Mouse (Mus musculus) retina, postnatal 1 day (tissue): Measurements from ENCODE around the gene 5730522E02Rik.
A peak's percentile ranks its signal among the peaks of the same experiment; 100 is the strongest.

Experiments used
- DNase-seq: peaks from one replicate; pipeline ENCODE4 v3.0.0-alpha.2; 2012

5730522E02Rik gene

GRCm38 (mm10) chr11:26125923-26126322 is 84.6 kb downstream of the 5730522E02Rik start:
- DNase-seq, result no peak

DNA sequence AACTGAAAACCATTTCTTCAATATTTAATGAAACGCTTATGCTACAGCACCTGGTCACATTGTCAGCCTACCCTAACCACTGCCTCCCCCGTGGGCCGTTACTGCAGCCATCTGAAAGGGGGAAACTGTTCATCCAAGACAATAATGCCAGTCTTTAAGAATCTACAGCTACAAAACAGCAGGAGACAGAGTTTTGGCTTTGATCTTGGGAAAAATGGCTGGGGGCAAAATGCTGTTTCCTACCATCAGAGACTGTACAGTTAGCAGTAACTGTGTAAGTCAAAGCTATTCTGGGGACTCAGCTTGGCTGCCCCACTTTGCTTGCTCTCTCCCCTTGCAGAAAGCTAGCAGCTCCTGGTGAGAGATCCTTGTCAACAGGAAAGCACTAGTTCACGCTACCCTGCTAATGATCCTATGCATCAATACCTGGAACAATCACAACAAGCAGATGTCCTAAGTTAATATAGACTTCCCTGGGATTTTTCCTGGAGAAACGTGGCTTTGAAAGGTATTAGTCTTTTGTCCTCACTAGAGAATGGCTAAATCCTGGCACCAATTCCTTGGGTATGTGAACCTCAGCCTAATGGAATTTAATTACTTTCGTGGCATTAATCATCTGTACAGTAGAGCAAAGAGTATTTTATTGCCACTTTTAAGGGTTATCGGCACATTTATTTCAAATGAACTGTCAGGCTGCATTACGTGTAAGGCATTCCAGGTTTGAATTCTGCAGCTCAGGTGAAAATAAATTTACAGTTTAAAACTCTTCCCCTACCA is 89.6 kb downstream of the 5730522E02Rik start:
- DNase-seq, result no peak

- no peak for DNase-seq
Measured at GRCm38 (mm10) chr11:26117651-26118050, 92.9 kb downstream of the 5730522E02Rik start.

GRCm38 (mm10) chr11:26112206-26112605 is 98.4 kb downstream of the 5730522E02Rik start:
- DNase-seq, result no peak

- peak; percentile 92 for DNase-seq
Measured at GRCm38 (mm10) chr11:26108647-26109046, 101.9 kb downstream of the 5730522E02Rik start.

DNA sequence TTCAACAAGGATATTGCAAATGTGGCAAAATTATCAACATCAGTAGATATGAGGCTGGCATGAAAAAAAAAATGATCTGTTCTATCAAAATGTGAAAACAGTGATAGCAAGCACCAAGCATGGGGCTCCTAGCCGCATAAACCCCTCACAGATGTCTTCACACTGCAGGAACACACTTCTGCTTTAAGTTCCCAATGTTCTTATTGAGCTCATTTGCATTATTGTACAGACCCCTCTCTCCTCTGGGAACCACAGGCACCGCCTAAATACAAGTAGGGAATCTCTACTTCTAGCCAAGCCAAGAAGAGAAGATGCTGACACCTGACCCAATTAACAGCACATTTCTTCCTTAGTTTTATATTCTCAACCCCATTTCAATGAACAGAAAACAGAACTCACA is 105.9 kb downstream of the 5730522E02Rik start:
- no peak for DNase-seq

- DNase-seq, result peak; percentile 69
Measured at GRCm38 (mm10) chr11:26103698-26104097, 106.9 kb downstream of the 5730522E02Rik start.

DNA sequence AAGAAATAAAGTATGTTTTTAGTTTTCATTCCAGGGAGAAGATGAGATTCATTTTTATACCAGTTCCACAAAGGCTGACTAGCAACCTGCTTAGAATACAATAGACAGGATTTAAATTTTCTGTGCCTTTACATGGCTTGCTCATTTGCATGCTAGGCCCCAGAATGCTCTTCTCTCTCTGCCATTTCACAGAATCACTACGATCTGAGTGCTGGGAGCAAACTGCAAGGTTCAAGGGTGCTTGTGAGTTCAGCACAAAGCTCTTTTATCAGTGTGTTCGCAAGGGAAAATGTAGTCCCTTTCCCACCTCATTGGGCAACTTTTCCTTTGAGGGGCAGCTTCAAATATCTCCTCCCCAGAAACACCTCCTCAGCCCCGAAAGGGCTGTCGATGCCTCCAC is 107.7 kb downstream of the 5730522E02Rik start:
- DNase-seq, result no peak

GRCm38 (mm10) chr11:26100077-26100476 is 110.5 kb downstream of the 5730522E02Rik start:
- no peak for DNase-seq

GRCm38 (mm10) chr11:26098933-26099332 is 111.6 kb downstream of the 5730522E02Rik start:
- no peak for DNase-seq

DNA sequence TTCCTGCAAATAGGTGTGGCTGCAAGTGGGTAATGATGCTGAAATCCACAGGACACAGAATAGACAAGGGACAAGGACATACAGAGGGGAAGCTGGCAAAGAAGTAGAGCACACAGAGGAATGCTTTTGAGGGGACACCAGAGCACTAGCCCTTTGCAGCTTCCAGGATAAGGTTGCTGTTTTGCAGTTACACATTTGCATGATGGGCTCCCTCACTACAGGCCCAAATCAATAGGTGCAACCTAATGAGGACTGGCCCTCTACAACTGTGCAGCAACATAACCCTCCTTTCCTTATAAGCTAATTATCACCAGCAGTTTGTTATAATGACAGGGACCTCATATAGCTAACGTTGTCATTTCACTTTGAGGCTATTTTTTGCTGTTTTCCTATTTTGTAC is 114.5 kb downstream of the 5730522E02Rik start:
- no peak for DNase-seq

GRCm38 (mm10) chr11:26088993-26089392 is 121.6 kb downstream of the 5730522E02Rik start:
- peak; percentile 94 for DNase-seq

DNA sequence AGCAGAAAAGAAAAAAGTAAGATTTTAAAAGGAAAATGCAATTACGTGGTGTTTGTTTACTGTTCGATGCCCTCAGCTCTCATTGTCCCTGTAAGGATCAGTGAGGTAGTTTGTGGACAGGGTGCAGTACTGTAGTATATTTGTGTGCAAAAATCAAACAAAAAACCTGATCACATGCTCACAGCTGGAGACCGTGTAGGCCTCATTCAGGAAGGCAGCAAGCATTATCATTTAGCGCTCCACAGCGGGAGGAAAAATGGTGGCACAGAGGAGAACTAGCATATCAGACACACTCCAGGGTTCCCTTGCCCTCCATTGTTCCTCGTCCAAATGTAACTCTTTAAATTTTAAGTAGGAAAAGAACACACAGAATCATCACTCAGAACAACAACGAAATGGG is 123.9 kb downstream of the 5730522E02Rik start:
- DNase-seq, result no peak

DNA sequence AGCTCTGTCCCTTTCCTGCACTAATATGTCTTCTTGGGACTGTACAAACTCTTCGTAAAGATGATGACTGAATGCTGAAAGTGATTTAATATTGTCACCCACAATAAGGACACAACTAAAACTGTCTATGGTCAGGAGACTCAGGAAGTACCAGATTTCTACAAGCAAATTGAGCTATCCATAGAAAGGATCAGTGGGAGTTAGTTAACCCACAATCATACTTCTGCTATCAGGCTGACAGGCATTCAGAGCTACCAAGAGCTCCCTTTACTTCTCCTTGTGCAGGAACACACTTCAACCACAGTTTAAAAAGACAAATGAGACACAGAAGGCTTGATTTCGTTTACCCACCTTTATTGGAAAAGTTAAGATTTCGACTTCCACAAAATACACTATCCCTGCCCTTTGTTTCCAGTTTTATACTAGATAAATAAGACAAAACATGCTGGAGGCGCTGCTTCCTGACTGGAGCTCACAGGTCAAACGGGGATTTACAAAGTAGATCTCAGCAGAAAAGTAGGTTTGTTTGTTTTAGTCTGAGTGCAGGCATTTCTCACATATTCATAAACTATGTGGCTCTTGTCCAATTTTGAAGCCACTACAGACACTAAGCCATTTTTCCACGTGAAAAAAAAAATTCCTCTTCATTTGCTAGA is 125.1 kb downstream of the 5730522E02Rik start:
- DNase-seq, result no peak

GRCm38 (mm10) chr11:26076335-26076734 is 134.2 kb downstream of the 5730522E02Rik start:
- no peak for DNase-seq

GRCm38 (mm10) chr11:26075536-26075935 is 135.0 kb downstream of the 5730522E02Rik start:
- no peak for DNase-seq

DNA sequence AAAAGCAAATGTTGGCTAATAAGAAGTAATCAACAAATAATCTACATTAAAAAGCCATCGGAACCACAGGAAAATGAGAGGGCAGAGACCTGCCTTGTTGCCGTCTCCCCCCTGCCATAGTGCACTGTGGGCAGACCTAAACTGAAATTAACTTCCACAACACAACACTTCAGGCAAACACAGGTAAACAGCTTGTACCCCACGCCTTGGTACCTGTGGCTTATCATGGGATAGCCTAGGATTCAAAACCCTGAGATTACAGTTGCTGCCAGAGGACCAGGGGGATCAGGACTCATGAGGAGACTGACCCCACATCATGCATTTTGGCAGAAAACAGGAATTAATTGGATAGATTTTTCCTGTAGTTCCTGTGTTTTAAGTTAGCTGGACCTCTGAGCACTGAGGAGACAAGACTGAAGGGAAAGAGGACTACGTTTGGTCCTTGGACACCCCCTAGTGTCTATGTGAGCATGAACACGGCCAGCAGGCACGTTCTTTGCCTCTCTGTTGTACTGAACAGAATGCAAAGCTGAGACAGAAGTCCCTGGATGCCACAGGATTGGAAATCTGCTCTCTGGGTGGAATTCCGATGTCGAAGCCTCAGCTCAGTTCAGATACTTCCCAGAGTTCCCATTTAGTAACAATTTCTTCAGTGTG is 136.8 kb downstream of the 5730522E02Rik start:
- peak; percentile 72 for DNase-seq

DNA sequence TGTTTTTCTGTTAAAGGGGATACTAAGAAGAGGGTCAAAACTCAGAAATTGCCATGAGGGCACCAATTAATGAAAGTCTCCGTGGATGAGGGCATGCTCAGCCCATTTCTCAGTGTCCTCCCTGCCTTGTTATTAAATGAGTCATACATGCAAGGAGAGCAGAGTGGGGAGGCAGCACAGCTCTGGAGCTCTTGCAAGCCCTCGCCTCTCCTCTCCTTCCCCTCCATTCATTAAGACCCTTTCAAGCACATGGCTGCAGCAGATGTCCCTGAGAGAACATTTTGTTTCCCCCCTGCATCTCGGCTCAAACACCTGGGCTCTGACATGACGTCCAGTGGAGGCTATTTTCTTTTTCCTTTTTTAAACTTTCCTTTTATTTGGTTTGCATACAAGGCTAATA is 138.5 kb downstream of the 5730522E02Rik start:
- peak; percentile 38 for DNase-seq

DNA sequence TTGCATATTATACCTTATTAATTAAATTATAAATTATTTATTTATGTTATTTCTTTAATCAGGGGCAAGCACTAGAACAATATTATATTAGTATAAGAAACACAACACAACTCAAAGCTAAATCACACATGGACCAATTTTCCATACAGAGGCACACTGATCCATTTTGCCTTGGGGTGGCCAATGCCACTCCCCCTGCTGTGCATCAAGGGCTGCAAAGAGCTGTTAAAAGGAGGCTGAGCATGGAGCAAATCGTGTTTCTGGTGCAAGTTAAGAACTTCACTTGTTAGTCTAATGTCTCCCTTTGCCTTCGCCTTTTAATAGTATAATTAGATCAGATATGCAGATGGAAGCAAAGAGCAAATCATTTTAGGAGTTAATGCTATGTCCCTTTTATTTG is 147.3 kb downstream of the 5730522E02Rik start:
- DNase-seq, result no peak

- no peak for DNase-seq
Measured at GRCm38 (mm10) chr11:26061471-26062137, 149.0 kb downstream of the 5730522E02Rik start.

GRCm38 (mm10) chr11:26013527-26013926 is 197.0 kb downstream of the 5730522E02Rik start:
- no peak for DNase-seq

DNA sequence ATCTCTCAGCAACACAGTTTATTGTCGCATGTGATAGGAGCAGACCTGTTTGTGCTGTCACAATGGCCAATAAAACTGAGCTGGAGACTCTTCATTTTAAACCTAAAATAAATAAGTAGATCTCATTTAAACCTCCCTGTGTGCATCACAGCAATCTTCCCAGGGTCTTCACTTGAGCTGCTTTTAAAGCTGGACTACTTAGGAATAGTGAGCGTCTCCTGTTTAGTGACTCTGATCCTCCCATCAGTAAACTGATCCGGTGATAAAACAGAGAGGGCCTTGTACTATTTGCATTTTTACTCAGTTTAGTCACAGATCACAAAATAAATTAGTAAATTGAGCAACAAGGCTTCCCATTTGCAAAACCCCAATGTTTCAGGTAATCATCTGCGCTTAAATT is 206.5 kb downstream of the 5730522E02Rik start:
- DNase-seq, result no peak

GRCm38 (mm10) chr11:25999738-26000137 is 210.8 kb downstream of the 5730522E02Rik start:
- no peak for DNase-seq
